Mouse (Mus musculus) erythroblast, embryonic 14.5 days (primary cell): ENCODE results near the gene Tmem163.

ENCODE experiments used
- GATA1 ChIP-seq: IDR thresholded peaks from 2 replicates; pipeline ENCODE4 v1.6.1; 2012; ENCODE audit warnings: low read length, inconsistent platforms, mixed read lengths
- TAL1 ChIP-seq: IDR thresholded peaks from 3 replicates; pipeline ENCODE4 v1.6.1; 2012; ENCODE audit warnings: low read length, inconsistent platforms, mixed read lengths

GRCm38 (mm10) chr1:127706269-127706668 lies 26.9 kb upstream of the Tmem163 start:
- TF ChIP-seq TAL1 (no peak), GATA1 (no peak)
